8 mouse cellular contexts compared by ENCODE assay signal in genomic region chr11:87770989-87771388, GRCm38 (mm10). TPM values are rescaled to one million over a fixed set of nuclear protein-coding genes. Genes with fewer than 3 reads are reported as not detected.
DNase-seq lines count a peak whose midpoint lies in the region; ATAC-seq lines count a peak whose summit lies in the region.

No protein-coding gene starts in this region.

- no peak overlapping the region for H3K4me3 ChIP-seq in limb, embryonic 11.5 days (ENCODE audit: low read depth, low read length)

- no peak overlapping the region for H3K4me2 ChIP-seq in limb, embryonic 11.5 days (ENCODE audit: low read depth, severe bottlenecking)

- no peaks in the 10 kb centered on the region for H3K4me1 ChIP-seq in limb, embryonic 11.5 days (ENCODE audit: control insufficient read depth, insufficient read depth, low read length)

- no peaks in the 10 kb centered on the region for H3K36me3 ChIP-seq in limb, embryonic 11.5 days (ENCODE audit: control insufficient read depth, insufficient read depth, low read length)

- H3K27me3 ChIP-seq in limb, embryonic 11.5 days (ENCODE audit: control insufficient read depth, insufficient read depth, low read length), result peaks cover 9% of the 10 kb centered on the region

- H3K9ac ChIP-seq in limb, embryonic 11.5 days (ENCODE audit: low read length), result no peak overlapping the region

- peak; percentile 81 to 86 for ATAC-seq in hematopoietic stem cell, adult 5-6 weeks (replicated peaks in 1 of 2; ENCODE audit: insufficient read depth in 1 of 2, low FRiP score in 2 of 2, low TSS enrichment in 1 of 2, low read depth in 1 of 2, poor library complexity in 2 of 2, severe bottlenecking in 2 of 2)
- no peak for ATAC-seq in limb, embryonic 11.5 days (ENCODE audit: insufficient number of reproducible peaks, low FRiP score, low TSS enrichment, low read depth)
- ATAC-seq in neutrophil, adult 5-6 weeks (ENCODE audit: extremely low read depth, insufficient number of reproducible peaks, low FRiP score, poor library complexity, severe bottlenecking), result peak; percentile 77

- 53% methylated on average over 3 of the region's 3 CpGs for WGBS in limb, embryonic 11.5 days

- no peaks in the 10 kb centered on the region for H3K9me3 ChIP-seq in limb, embryonic 11.5 days (ENCODE audit: control insufficient read depth, low read length)

- DNase-seq in layer of hippocampus, adult 18-20 months (ENCODE audit: low spot score in 2 of 2), result peak; percentile 42 to 73
- no peak for DNase-seq in layer of hippocampus, adult 9-11 months
- peak; percentile 30 for DNase-seq in Muller cell, postnatal 12 days (ENCODE audit: inconsistent ontology term)
- DNase-seq in cerebellum, postnatal 10 days, result peak; percentile 86 to 90
- DNase-seq in limb, embryonic 11.5 days (ENCODE audit: low spot score), result peak; percentile 79
- peak; percentile 79 to 86 for DNase-seq in thymus, postnatal 36 days

- no peak overlapping the region for H3K27ac ChIP-seq in limb, embryonic 11.5 days (replicated peaks; ENCODE audit: low read depth, low read length)

RNA-seq across cellular contexts. Expression of gene Tspoap1, which starts 10.6 kb away (rescaled TPM):
- 100 to 1,000 TPM; 128 to 144 TPM for total RNA-seq in layer of hippocampus, adult 18-20 months (2021)
- 6.8 and 7.7 TPM in 2 replicates for total RNA-seq in hematopoietic stem cell, adult 5-6 weeks (2017)
- 1.7 and 2.4 TPM in 2 replicates for polyA plus RNA-seq in limb, embryonic 11.5 days (2014; fragmentation: Nextera tagmentation; extraction: Ambion mirVana)
- total RNA-seq in neutrophil, adult 5-6 weeks (2017), result 21.4 and 22.2 TPM in 2 replicates

RNA-seq across cellular contexts. Expression of gene Mpo, which starts 22.4 kb away (rescaled TPM):
- total RNA-seq in layer of hippocampus, adult 18-20 months (2021), result under 1 TPM in 1 of 2 experiments, not detected in 1; 0.22 TPM
- total RNA-seq in hematopoietic stem cell, adult 5-6 weeks (2017), result 288 and 568 TPM in 2 replicates
- polyA plus RNA-seq in limb, embryonic 11.5 days (2014; fragmentation: Nextera tagmentation; extraction: Ambion mirVana), result 3.7 and 5.7 TPM in 2 replicates
- total RNA-seq in neutrophil, adult 5-6 weeks (2017), result 0.98 TPM in 1 of 2 replicates, not detected in the other

RNA-seq across cellular contexts. Expression of gene Supt4a, which starts 33.6 kb away (rescaled TPM):
- total RNA-seq in layer of hippocampus, adult 18-20 months (2021), result 10 to 100 TPM; 75.6 to 77.3 TPM
- 61.7 and 69.9 TPM in 2 replicates for total RNA-seq in hematopoietic stem cell, adult 5-6 weeks (2017)
- polyA plus RNA-seq in limb, embryonic 11.5 days (2014; fragmentation: Nextera tagmentation; extraction: Ambion mirVana), result 184 TPM in 2 replicates
- 181 and 183 TPM in 2 replicates for total RNA-seq in neutrophil, adult 5-6 weeks (2017)

RNA-seq across cellular contexts. Expression of gene Lpo, which starts 57.1 kb away (rescaled TPM):
- under 1 TPM; 0.15 to 0.37 TPM for total RNA-seq in layer of hippocampus, adult 18-20 months (2021)
- total RNA-seq in hematopoietic stem cell, adult 5-6 weeks (2017), result not detected in 2 replicates
- not detected in 2 replicates for polyA plus RNA-seq in limb, embryonic 11.5 days (2014; fragmentation: Nextera tagmentation; extraction: Ambion mirVana)
- total RNA-seq in neutrophil, adult 5-6 weeks (2017), result not detected in 2 replicates

Comparison
In these comparisons a context has a peak if more than half of its experiments do, and no peak if none do; other contexts are left out.
1. RNA of gene Mpo, which starts 22.4 kb away (total RNA-seq): 288 to 568 TPM in hematopoietic stem cell, adult 5-6 weeks; 0.98 TPM in neutrophil, adult 5-6 weeks and 0.22 TPM in layer of hippocampus, adult 18-20 months; every median in the first group is over 100 times any median in the second.